Mouse (Mus musculus): Measurements from ENCODE around the gene Sec16b. TPM values are rescaled to one million over a fixed set of nuclear protein-coding genes. Genes with fewer than 3 reads are reported as not detected.

Gene Sec16b
- polyA plus RNA-seq, 1 experiment from 2014 or later, result 1.1 TPM

GRCm38 (mm10) chr1:157569263-157570090 lies 62.9 kb downstream of the Sec16b start:
- Histone ChIP-seq H3K4me2 (ENCODE audit: low read depth, low read length) (no peak overlapping the region), H3K27ac (replicated peaks; ENCODE audit: low read depth, low read length) (no peak overlapping the region), H3K9me3 (replicated peaks; ENCODE audit: control insufficient read depth, low read length) (no peaks in the 10 kb centered on the region), H3K4me3 (ENCODE audit: low read depth, low read length) (no peak overlapping the region), H3K9ac (replicated peaks; ENCODE audit: low read length) (no peak overlapping the region), H3K27me3 (ENCODE audit: control insufficient read depth, insufficient read depth, low read length) (no peaks in the 10 kb centered on the region), H3K4me1 (ENCODE audit: control insufficient read depth, insufficient read depth, low read length) (no peaks in the 10 kb centered on the region), H3K36me3 (replicated peaks; ENCODE audit: control insufficient read depth, insufficient read depth, low read depth, low read length) (no peaks in the 10 kb centered on the region)
- no peak for DNase-seq (ENCODE audit: low spot score)
- ATAC-seq (replicated peaks; ENCODE audit: insufficient number of reproducible peaks, low FRiP score, low TSS enrichment, low read depth), result no peak
- WGBS, result 87% methylated on average over 5 of the region's 5 CpGs

DNA sequence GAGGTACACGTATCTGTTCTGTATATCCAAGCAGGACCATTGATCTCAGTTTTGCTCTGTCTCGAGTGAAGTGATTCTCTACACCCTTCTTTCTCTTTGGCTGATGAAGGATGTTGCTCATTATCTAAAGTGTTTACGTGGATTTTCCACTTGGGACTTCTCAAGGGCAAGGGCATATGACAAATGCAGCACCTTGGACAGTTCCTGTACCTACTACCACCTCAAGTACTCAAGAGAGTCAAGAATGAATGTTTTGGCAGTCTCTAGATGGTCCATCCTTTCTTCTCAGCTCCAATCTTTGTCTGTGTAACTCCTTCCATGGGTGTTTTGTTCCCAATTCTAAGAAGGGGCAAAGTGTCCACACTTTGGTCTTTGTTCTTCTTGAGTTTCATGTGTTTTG lies 68.8 kb downstream of the Sec16b start:
- peak; percentile 61 for DNase-seq (ENCODE audit: low spot score)
- H3K36me3 ChIP-seq (replicated peaks; ENCODE audit: control insufficient read depth, insufficient read depth, low read depth, low read length), result no peaks in the 10 kb centered on the region
- H3K4me3 ChIP-seq (ENCODE audit: low read depth, low read length), result no peak overlapping the region
- no peaks in the 10 kb centered on the region for H3K9me3 ChIP-seq (replicated peaks; ENCODE audit: control insufficient read depth, low read length)
- 88% methylated on average over 3 of the region's 3 CpGs for WGBS
- H3K9ac ChIP-seq (replicated peaks; ENCODE audit: low read length), result no peak overlapping the region
- no peak overlapping the region for H3K4me2 ChIP-seq (ENCODE audit: low read depth, low read length)
- no peak for ATAC-seq (replicated peaks; ENCODE audit: insufficient number of reproducible peaks, low FRiP score, low TSS enrichment, low read depth)
- no peaks in the 10 kb centered on the region for H3K27me3 ChIP-seq (ENCODE audit: control insufficient read depth, insufficient read depth, low read length)
- no peaks in the 10 kb centered on the region for H3K4me1 ChIP-seq (ENCODE audit: control insufficient read depth, insufficient read depth, low read length)
- no peak overlapping the region for H3K27ac ChIP-seq (replicated peaks; ENCODE audit: low read depth, low read length)

DNA sequence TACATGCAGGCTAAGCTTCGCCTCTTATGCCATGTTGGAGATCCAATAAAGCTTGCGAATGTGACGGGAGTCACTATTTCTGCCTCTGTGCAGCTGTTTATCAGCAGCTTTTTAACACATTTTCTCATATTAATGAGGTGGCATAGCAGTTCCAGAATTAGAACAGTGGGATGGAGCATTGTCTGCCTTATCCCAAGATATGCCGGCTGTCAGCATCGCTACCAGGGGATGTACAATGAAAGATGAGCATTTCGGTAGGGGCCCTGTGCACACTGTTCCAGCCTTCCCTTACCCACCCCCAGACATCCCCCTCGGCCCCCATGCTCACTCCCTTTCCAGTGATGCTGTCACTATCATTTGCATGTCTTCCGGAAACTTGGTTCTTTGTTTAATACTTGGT lies 71.8 kb downstream of the Sec16b start:
- ATAC-seq (replicated peaks; ENCODE audit: insufficient number of reproducible peaks, low FRiP score, low TSS enrichment, low read depth), result no peak
- no peaks in the 10 kb centered on the region for H3K9me3 ChIP-seq (replicated peaks; ENCODE audit: control insufficient read depth, low read length)

GRCm38 (mm10) chr1:157586556-157586955 lies 80.0 kb downstream of the Sec16b start:
- no peaks in the 10 kb centered on the region for H3K27me3 ChIP-seq (ENCODE audit: control insufficient read depth, insufficient read depth, low read length)
- ATAC-seq (replicated peaks; ENCODE audit: insufficient number of reproducible peaks, low FRiP score, low TSS enrichment, low read depth), result no peak
- no peaks in the 10 kb centered on the region for H3K36me3 ChIP-seq (replicated peaks; ENCODE audit: control insufficient read depth, insufficient read depth, low read depth, low read length)
- H3K4me1 ChIP-seq (ENCODE audit: control insufficient read depth, insufficient read depth, low read length), result no peaks in the 10 kb centered on the region
- no peaks in the 10 kb centered on the region for H3K9me3 ChIP-seq (replicated peaks; ENCODE audit: control insufficient read depth, low read length)
- no peak overlapping the region for H3K4me3 ChIP-seq (ENCODE audit: low read depth, low read length)
- no peak overlapping the region for H3K4me2 ChIP-seq (ENCODE audit: low read depth, low read length)
- no peak overlapping the region for H3K27ac ChIP-seq (replicated peaks; ENCODE audit: low read depth, low read length)
- DNase-seq (ENCODE audit: low spot score), result no peak
- WGBS, result 84% methylated on average over 5 of the region's 5 CpGs
- no peak overlapping the region for H3K9ac ChIP-seq (replicated peaks; ENCODE audit: low read length)

More for the DNA sequence above, 71.8 kb downstream of the Sec16b start:
- no peak overlapping the region for H3K4me3 ChIP-seq (ENCODE audit: low read depth, low read length)
- no peaks in the 10 kb centered on the region for H3K27me3 ChIP-seq (ENCODE audit: control insufficient read depth, insufficient read depth, low read length)
- DNase-seq (ENCODE audit: low spot score), result no peak
- no peaks in the 10 kb centered on the region for H3K4me1 ChIP-seq (ENCODE audit: control insufficient read depth, insufficient read depth, low read length)
- no peak overlapping the region for H3K9ac ChIP-seq (replicated peaks; ENCODE audit: low read length)
- no peak overlapping the region for H3K4me2 ChIP-seq (ENCODE audit: low read depth, low read length)
- 93% methylated on average over 8 of the region's 8 CpGs for WGBS
- H3K36me3 ChIP-seq (replicated peaks; ENCODE audit: control insufficient read depth, insufficient read depth, low read depth, low read length), result no peaks in the 10 kb centered on the region
- H3K27ac ChIP-seq (replicated peaks; ENCODE audit: low read depth, low read length), result no peak overlapping the region

DNA sequence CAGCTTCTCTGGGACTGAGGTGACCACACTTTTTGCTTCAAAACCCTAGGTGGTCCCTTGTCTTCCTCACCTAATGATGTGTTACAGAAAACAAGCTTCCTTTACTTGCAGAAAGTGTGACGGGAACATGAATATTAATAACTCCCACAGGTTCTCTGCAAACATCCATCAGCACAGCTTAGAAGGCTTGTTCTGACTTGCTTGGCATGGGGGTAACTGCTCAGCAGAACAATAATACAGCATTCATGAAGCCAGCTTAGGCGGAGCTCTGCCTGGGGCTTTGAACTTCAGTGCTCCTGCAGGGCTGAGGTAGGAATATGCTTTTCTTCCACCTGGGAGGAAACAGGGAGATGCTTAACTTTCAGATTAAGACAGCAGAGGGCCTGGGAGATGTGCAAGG lies 85.5 kb downstream of the Sec16b start:
- H3K4me1 ChIP-seq (ENCODE audit: control insufficient read depth, insufficient read depth, low read length), result no peaks in the 10 kb centered on the region
- no peak overlapping the region for H3K4me3 ChIP-seq (ENCODE audit: low read depth, low read length)
- DNase-seq (ENCODE audit: low spot score), result peak; percentile 6
- no peaks in the 10 kb centered on the region for H3K36me3 ChIP-seq (replicated peaks; ENCODE audit: control insufficient read depth, insufficient read depth, low read depth, low read length)
- H3K9ac ChIP-seq (replicated peaks; ENCODE audit: low read length), result no peak overlapping the region
- no peaks in the 10 kb centered on the region for H3K27me3 ChIP-seq (ENCODE audit: control insufficient read depth, insufficient read depth, low read length)
- ATAC-seq (replicated peaks; ENCODE audit: insufficient number of reproducible peaks, low FRiP score, low TSS enrichment, low read depth), result no peak
- no peaks in the 10 kb centered on the region for H3K9me3 ChIP-seq (replicated peaks; ENCODE audit: control insufficient read depth, low read length)
- H3K27ac ChIP-seq (replicated peaks; ENCODE audit: low read depth, low read length), result no peak overlapping the region
- WGBS, result 62% methylated on average over 2 of the region's 2 CpGs
- no peak overlapping the region for H3K4me2 ChIP-seq (ENCODE audit: low read depth, low read length)

- DNase-seq (ENCODE audit: low spot score), result no peak
- H3K4me1 ChIP-seq (ENCODE audit: control insufficient read depth, insufficient read depth, low read length), result no peaks in the 10 kb centered on the region
- H3K4me3 ChIP-seq (ENCODE audit: low read depth, low read length), result no peak overlapping the region
- 81% methylated on average over 5 of the region's 5 CpGs for WGBS
- ATAC-seq (replicated peaks; ENCODE audit: insufficient number of reproducible peaks, low FRiP score, low TSS enrichment, low read depth), result no peak
- H3K27me3 ChIP-seq (ENCODE audit: control insufficient read depth, insufficient read depth, low read length), result no peaks in the 10 kb centered on the region
- no peak overlapping the region for H3K4me2 ChIP-seq (ENCODE audit: low read depth, low read length)
- no peaks in the 10 kb centered on the region for H3K36me3 ChIP-seq (replicated peaks; ENCODE audit: control insufficient read depth, insufficient read depth, low read depth, low read length)
- H3K9me3 ChIP-seq (replicated peaks; ENCODE audit: control insufficient read depth, low read length), result no peaks in the 10 kb centered on the region
- H3K27ac ChIP-seq (replicated peaks; ENCODE audit: low read depth, low read length), result no peak overlapping the region
- H3K9ac ChIP-seq (replicated peaks; ENCODE audit: low read length), result no peak overlapping the region
Observed at GRCm38 (mm10) chr1:157594561-157594960, 88.0 kb downstream of the Sec16b start.

- ATAC-seq (replicated peaks; ENCODE audit: insufficient number of reproducible peaks, low FRiP score, low TSS enrichment, low read depth) (no peak), DNase-seq (ENCODE audit: low spot score) (no peak)
- H3K9me3 ChIP-seq (replicated peaks; ENCODE audit: control insufficient read depth, low read length), result no peaks in the 10 kb centered on the region
- 68% methylated on average over 9 of the region's 9 CpGs for WGBS
- no peaks in the 10 kb centered on the region for H3K27me3 ChIP-seq (ENCODE audit: control insufficient read depth, insufficient read depth, low read length)
- no peaks in the 10 kb centered on the region for H3K4me1 ChIP-seq (ENCODE audit: control insufficient read depth, insufficient read depth, low read length)
- no peak overlapping the region for H3K4me2 ChIP-seq (ENCODE audit: low read depth, low read length)
- no peak overlapping the region for H3K9ac ChIP-seq (replicated peaks; ENCODE audit: low read length)
- H3K4me3 ChIP-seq (ENCODE audit: low read depth, low read length), result no peak overlapping the region
- no peaks in the 10 kb centered on the region for H3K36me3 ChIP-seq (replicated peaks; ENCODE audit: control insufficient read depth, insufficient read depth, low read depth, low read length)
- no peak overlapping the region for H3K27ac ChIP-seq (replicated peaks; ENCODE audit: low read depth, low read length)
Observed at GRCm38 (mm10) chr1:157595165-157595564, 88.6 kb downstream of the Sec16b start.

- ATAC-seq (replicated peaks; ENCODE audit: insufficient number of reproducible peaks, low FRiP score, low TSS enrichment, low read depth), result no peak
- no peak for DNase-seq (ENCODE audit: low spot score)
- Histone ChIP-seq H3K9ac (replicated peaks; ENCODE audit: low read length) (no peak overlapping the region), H3K36me3 (replicated peaks; ENCODE audit: control insufficient read depth, insufficient read depth, low read depth, low read length) (no peaks in the 10 kb centered on the region), H3K4me2 (ENCODE audit: low read depth, low read length) (no peak overlapping the region), H3K4me3 (ENCODE audit: low read depth, low read length) (no peak overlapping the region), H3K27me3 (ENCODE audit: control insufficient read depth, insufficient read depth, low read length) (no peaks in the 10 kb centered on the region), H3K4me1 (ENCODE audit: control insufficient read depth, insufficient read depth, low read length) (no peaks in the 10 kb centered on the region), H3K9me3 (replicated peaks; ENCODE audit: control insufficient read depth, low read length) (no peaks in the 10 kb centered on the region), H3K27ac (replicated peaks; ENCODE audit: low read depth, low read length) (no peak overlapping the region)
- WGBS, result 78% methylated on average over 5 of the region's 5 CpGs
Observed at GRCm38 (mm10) chr1:157604513-157604912, 98.0 kb downstream of the Sec16b start.
